Mouse (Mus musculus): ENCODE measurements around the gene Sertad3. TPM values are rescaled to one million over a fixed set of nuclear protein-coding genes. Genes with fewer than 3 reads are reported as not detected.

Sertad3 gene
- polyA plus RNA-seq, 1 experiment from 2014 or later, result 18.8 TPM

DNA sequence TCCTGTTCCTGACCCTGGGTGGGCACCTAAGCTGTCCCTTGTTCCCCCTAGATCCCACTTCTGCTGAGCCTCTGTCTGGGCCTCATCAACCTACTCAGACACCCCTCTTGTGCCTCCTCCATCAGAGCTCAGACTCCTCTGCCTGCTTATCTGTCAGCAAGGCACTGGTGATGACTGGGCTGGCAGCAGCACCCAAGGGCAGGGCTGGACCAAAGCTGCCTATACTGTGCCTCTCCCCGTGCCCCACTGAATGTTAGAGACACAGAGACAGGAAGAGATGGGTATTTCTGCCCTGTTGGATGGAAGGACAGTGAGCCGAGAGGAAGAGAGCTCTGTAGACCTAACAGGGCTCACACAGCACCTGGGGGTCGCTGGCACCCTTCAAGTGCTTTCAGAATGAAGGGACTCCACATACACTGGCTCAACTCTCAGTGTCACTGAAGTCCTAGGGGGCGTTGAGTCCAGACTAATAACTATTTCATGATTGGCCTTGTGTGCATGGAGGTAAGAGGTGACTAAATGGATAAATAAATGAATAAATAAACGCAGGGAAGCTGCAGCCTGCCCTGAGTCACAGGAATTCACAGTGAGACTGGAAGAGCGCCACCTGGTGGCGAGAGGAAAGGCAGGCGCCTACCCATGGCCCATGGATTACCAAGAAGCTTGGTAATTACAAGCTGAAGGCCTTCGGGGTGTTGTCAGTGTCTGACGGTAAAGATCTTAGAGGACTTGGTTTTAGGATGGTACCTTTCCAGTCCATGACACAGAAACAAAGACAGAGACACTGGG lies 52.7 kb downstream of the Sertad3 start:
- WGBS, result 26% methylated on average over 10 of the region's 10 CpGs
- no peak overlapping the region for H3K27ac ChIP-seq
- no peaks in the 10 kb centered on the region for H3K27me3 ChIP-seq
- H3K9me3 ChIP-seq (replicated peaks), result no peaks in the 10 kb centered on the region
- no peak overlapping the region for H3K4me3 ChIP-seq
- peaks cover 23% of the 10 kb centered on the region for H3K36me3 ChIP-seq (ENCODE audit: poor library complexity, severe bottlenecking)
- no peak overlapping the region for H3K4me2 ChIP-seq
- no peak overlapping the region for H3K9ac ChIP-seq
- ATAC-seq, result peak; percentile 82
- no peaks in the 10 kb centered on the region for H3K4me1 ChIP-seq

Other genes with a start within 250 kb of the Sertad3 start
- gene Itpkc, start 245.1 kb upstream of the Sertad3 start, polyA plus RNA-seq (2015; fragmentation: Nextera tagmentation; extraction: Ambion mirVana), result 4.6 and 5.4 TPM in 2 replicates
- 22.3 and 25.5 TPM in 2 replicates for gene Coq8b, start 240.7 kb upstream of the Sertad3 start, polyA plus RNA-seq (2015; fragmentation: Nextera tagmentation; extraction: Ambion mirVana)
- 31.1 and 32.3 TPM in 2 replicates for gene Numbl, start 215.3 kb upstream of the Sertad3 start, polyA plus RNA-seq (2015; fragmentation: Nextera tagmentation; extraction: Ambion mirVana)
- gene Ltbp4, start 136.1 kb upstream of the Sertad3 start, polyA plus RNA-seq (2015; fragmentation: Nextera tagmentation; extraction: Ambion mirVana), result 10.5 and 13.4 TPM in 2 replicates
- 85.4 and 89.3 TPM in 2 replicates for gene Shkbp1, start 117.7 kb upstream of the Sertad3 start, polyA plus RNA-seq (2015; fragmentation: Nextera tagmentation; extraction: Ambion mirVana)
- 0.62 TPM in 1 of 2 replicates, not detected in the other for gene Gm20479, start 116.3 kb upstream of the Sertad3 start, polyA plus RNA-seq (2015; fragmentation: Nextera tagmentation; extraction: Ambion mirVana)
- 0.43 and 0.71 TPM in 2 replicates for gene Sptbn4, start 26.1 kb upstream of the Sertad3 start, polyA plus RNA-seq (2015; fragmentation: Nextera tagmentation; extraction: Ambion mirVana)
- 16.8 and 17.3 TPM in 2 replicates for gene Blvrb, start 25.8 kb upstream of the Sertad3 start, polyA plus RNA-seq (2015; fragmentation: Nextera tagmentation; extraction: Ambion mirVana)
- 8.5 and 8.7 TPM in 2 replicates for gene Sertad1, start 13.1 kb downstream of the Sertad3 start, polyA plus RNA-seq (2015; fragmentation: Nextera tagmentation; extraction: Ambion mirVana)
- gene Prx, start 25.6 kb downstream of the Sertad3 start, polyA plus RNA-seq (2015; fragmentation: Nextera tagmentation; extraction: Ambion mirVana), result 1.5 and 1.8 TPM in 2 replicates
- gene Hipk4, start 49.5 kb downstream of the Sertad3 start, polyA plus RNA-seq (2015; fragmentation: Nextera tagmentation; extraction: Ambion mirVana), result 0.50 and 0.56 TPM in 2 replicates
- gene Pld3, start 79.5 kb downstream of the Sertad3 start, polyA plus RNA-seq (2015; fragmentation: Nextera tagmentation; extraction: Ambion mirVana), result 68.2 and 72.8 TPM in 2 replicates
- 35.1 and 36.5 TPM in 2 replicates for gene 2310022A10Rik, start 79.5 kb downstream of the Sertad3 start, polyA plus RNA-seq (2015; fragmentation: Nextera tagmentation; extraction: Ambion mirVana)
- 75.2 and 82.2 TPM in 2 replicates for gene Akt2, start 117.8 kb downstream of the Sertad3 start, polyA plus RNA-seq (2015; fragmentation: Nextera tagmentation; extraction: Ambion mirVana)
- 37.3 and 42.7 TPM in 2 replicates for gene Ttc9b, start 180.1 kb downstream of the Sertad3 start, polyA plus RNA-seq (2015; fragmentation: Nextera tagmentation; extraction: Ambion mirVana)
- gene Map3k10, start 200.8 kb downstream of the Sertad3 start, polyA plus RNA-seq (2015; fragmentation: Nextera tagmentation; extraction: Ambion mirVana), result 9.0 TPM in 2 replicates
- gene Zfp607b, start 215.6 kb downstream of the Sertad3 start, polyA plus RNA-seq (2015; fragmentation: Nextera tagmentation; extraction: Ambion mirVana), result 10.8 and 12.3 TPM in 2 replicates